Mouse (Mus musculus) stomach, embryonic 15.5 days (tissue): ENCODE data around the gene Rrp15. TPM values are rescaled to one million over a fixed set of nuclear protein-coding genes. Genes with fewer than 3 reads are reported as not detected.

ENCODE experiments used
- ATAC-seq: fragments of 200-750 bp; cut with Nextera tagmentation; 2 replicates; pipeline ENCODE4 v1.8.0; 2017; ENCODE audit warnings: low read depth, moderate number of reproducible peaks, moderate TSS enrichment; ENCODE audit not compliant: insufficient read depth, low FRiP score
- H3K27ac ChIP-seq: fragments of 300-500 bp; sonication (generic); 2 replicates; pipeline ENCODE4 v1.5.1; 2015; ENCODE audit warnings: mild to moderate bottlenecking, inconsistent platforms
- H3K27me3 ChIP-seq: fragments of 300-500 bp; sonication (generic); replicated peaks from 2 replicates; pipeline ENCODE4 v1.6.1; 2015; ENCODE audit warnings: inconsistent platforms
- H3K36me3 ChIP-seq: fragments of 300-500 bp; sonication (generic); 2 replicates; pipeline ENCODE4 v1.6.1; 2015; ENCODE audit warnings: inconsistent platforms
- H3K4me1 ChIP-seq: fragments of 300-500 bp; sonication (generic); 2 replicates; pipeline ENCODE4 v1.6.1; 2015; ENCODE audit warnings: inconsistent platforms
- H3K4me2 ChIP-seq: fragments of 300-500 bp; sonication (generic); 2 replicates; pipeline ENCODE4 v1.6.1; 2015; ENCODE audit warnings: mild to moderate bottlenecking, inconsistent platforms
- H3K4me3 ChIP-seq: fragments of 300-500 bp; sonication (generic); replicated peaks from 2 replicates; pipeline ENCODE4 v1.5.1; 2015; ENCODE audit warnings: inconsistent platforms
- H3K9ac ChIP-seq: fragments of 300-500 bp; sonication (generic); 2 replicates; pipeline ENCODE4 v1.6.1; 2015; ENCODE audit warnings: inconsistent platforms
- H3K9me3 ChIP-seq: fragments of 300-500 bp; sonication (generic); 2 replicates; pipeline ENCODE4 v1.6.1; 2016; ENCODE audit warnings: inconsistent platforms
- WGBS: fragments of 180-500 bp; shearing (Covaris S2); methylation state at CpG from one replicate; pipeline ENCODE4 v1.1.7; 2015; 5-methylcytosine and 5-hydroxymethylcytosine counted together
- polyA plus RNA-seq: library from polyadenylated mRNA; unstranded; fragments of >200 nt; fragmentation: Nextera tagmentation; extraction: Ambion mirVana; gene quantifications from 2 replicates; pipeline ENCODE4 v1.2.1, GENCODE M21; 2015

Gene Rrp15
- polyA plus RNA-seq, 1 experiment from 2014 or later: 61.9 TPM

GRCm38 (mm10) chr1:186692370-186692769, 56.8 kb downstream of the Rrp15 start:
- H3K27me3 ChIP-seq: no peaks in the 10 kb centered on the region
- peaks cover 11% of the 10 kb centered on the region; the same call in 1 of the 2 replicates for H3K4me1 ChIP-seq
- 66% methylated on average over 4 of the region's 4 CpGs for WGBS
- H3K4me2 ChIP-seq: no peak overlapping the region
- no peak for ATAC-seq
- H3K9ac ChIP-seq: no peak overlapping the region
- no peak overlapping the region for H3K4me3 ChIP-seq
- no peaks in the 10 kb centered on the region for H3K9me3 ChIP-seq
- no peaks in the 10 kb centered on the region for H3K36me3 ChIP-seq
- H3K27ac ChIP-seq: no peak overlapping the region

DNA sequence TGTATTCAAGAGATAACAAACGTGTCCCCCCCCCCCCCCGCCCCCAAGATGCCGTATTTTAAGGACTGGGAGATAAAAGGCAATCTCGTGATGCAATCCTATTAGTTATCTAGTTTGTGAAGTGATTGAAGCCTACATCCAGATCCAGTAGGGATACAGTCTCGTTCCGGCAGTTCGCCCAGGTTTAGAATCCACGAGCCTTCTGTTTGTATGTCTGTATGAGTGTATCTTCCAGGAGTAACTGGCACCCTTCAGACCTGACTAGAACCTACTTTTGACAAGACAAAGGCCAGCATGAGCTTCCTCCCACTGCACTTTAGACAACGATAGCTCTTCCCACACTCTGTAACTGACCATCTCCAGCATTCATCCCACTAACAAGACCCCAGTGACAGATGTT, 57.5 kb downstream of the Rrp15 start:
- H3K27ac ChIP-seq: no peak overlapping the region
- H3K4me2 ChIP-seq: no peak overlapping the region
- H3K36me3 ChIP-seq: no peaks in the 10 kb centered on the region
- H3K27me3 ChIP-seq: no peaks in the 10 kb centered on the region
- WGBS: 86% methylated on average over 9 of the region's 9 CpGs
- ATAC-seq: no peak
- H3K9ac ChIP-seq: no peak overlapping the region
- no peaks in the 10 kb centered on the region for H3K9me3 ChIP-seq
- H3K4me1 ChIP-seq: peaks cover 11% of the 10 kb centered on the region; the same call in 1 of the 2 replicates
- no peak overlapping the region for H3K4me3 ChIP-seq

GRCm38 (mm10) chr1:186684041-186684440, 65.1 kb downstream of the Rrp15 start:
- H3K36me3 ChIP-seq: no peaks in the 10 kb centered on the region
- no peaks in the 10 kb centered on the region for H3K27me3 ChIP-seq
- no peak overlapping the region for H3K9ac ChIP-seq
- H3K4me2 ChIP-seq: no peak overlapping the region
- H3K4me3 ChIP-seq: no peak overlapping the region
- no peaks in the 10 kb centered on the region for H3K4me1 ChIP-seq
- WGBS: 77% methylated on average over 3 of the region's 3 CpGs
- no peak for ATAC-seq
- H3K9me3 ChIP-seq: no peaks in the 10 kb centered on the region
- no peak overlapping the region for H3K27ac ChIP-seq

GRCm38 (mm10) chr1:186682606-186683005, 66.6 kb downstream of the Rrp15 start:
- ATAC-seq: no peak
- no peak overlapping the region for H3K27ac ChIP-seq
- 45% methylated on average over 7 of the region's 7 CpGs for WGBS

DNA sequence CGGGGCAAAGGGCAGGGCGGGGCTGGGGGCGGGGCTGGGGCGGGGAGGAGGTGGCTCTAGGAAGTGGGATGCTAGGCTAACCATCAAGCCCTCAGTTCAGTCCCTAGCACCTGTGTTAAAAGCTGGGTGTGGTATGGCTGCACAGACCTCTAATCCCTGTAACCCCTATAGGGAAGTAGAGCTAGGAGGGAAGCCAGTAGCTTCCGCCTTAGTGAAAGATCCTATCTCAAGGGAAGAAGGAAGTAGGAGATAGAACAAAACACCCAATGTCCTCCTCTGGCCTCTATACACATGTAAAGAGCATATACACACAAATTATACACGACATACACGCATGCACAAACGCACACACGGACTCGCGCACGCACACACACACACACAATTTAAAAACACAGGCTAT, 71.5 kb downstream of the Rrp15 start:
- no peaks in the 10 kb centered on the region for H3K9me3 ChIP-seq
- no peak overlapping the region for H3K9ac ChIP-seq
- H3K27me3 ChIP-seq: no peaks in the 10 kb centered on the region
- no peaks in the 10 kb centered on the region for H3K36me3 ChIP-seq
- H3K4me3 ChIP-seq: no peak overlapping the region
- ATAC-seq: no peak
- H3K27ac ChIP-seq: no peak overlapping the region
- no peak overlapping the region for H3K4me2 ChIP-seq
- H3K4me1 ChIP-seq: no peaks in the 10 kb centered on the region
- WGBS: 82% methylated on average over 12 of the region's 12 CpGs

More at GRCm38 (mm10) chr1:186682606-186683005, 66.6 kb downstream of the Rrp15 start:
- Histone ChIP-seq H3K4me3 (no peak overlapping the region), H3K4me1 (no peaks in the 10 kb centered on the region), H3K9me3 (no peaks in the 10 kb centered on the region), H3K36me3 (no peaks in the 10 kb centered on the region), H3K27me3 (no peaks in the 10 kb centered on the region), H3K9ac (no peak overlapping the region), H3K4me2 (no peak overlapping the region)

- Histone ChIP-seq H3K4me2 (no peak overlapping the region), H3K9ac (no peak overlapping the region), H3K4me3 (no peak overlapping the region), H3K36me3 (no peaks in the 10 kb centered on the region), H3K27me3 (no peaks in the 10 kb centered on the region), H3K9me3 (no peaks in the 10 kb centered on the region), H3K4me1 (no peaks in the 10 kb centered on the region), H3K27ac (no peak overlapping the region)
- ATAC-seq: no peak
- WGBS: 62% methylated on average over 5 of the region's 5 CpGs
Measured at GRCm38 (mm10) chr1:186676199-186676598, 73.0 kb downstream of the Rrp15 start.

GRCm38 (mm10) chr1:186675263-186675662, 73.9 kb downstream of the Rrp15 start:
- no peak overlapping the region for H3K9ac ChIP-seq
- H3K4me2 ChIP-seq: no peak overlapping the region
- no peak overlapping the region for H3K4me3 ChIP-seq
- no peaks in the 10 kb centered on the region for H3K4me1 ChIP-seq
- H3K27ac ChIP-seq: no peak overlapping the region
- H3K36me3 ChIP-seq: no peaks in the 10 kb centered on the region
- H3K9me3 ChIP-seq: no peaks in the 10 kb centered on the region
- no peak for ATAC-seq
- H3K27me3 ChIP-seq: no peaks in the 10 kb centered on the region
- 77% methylated on average over 6 of the region's 6 CpGs for WGBS

DNA sequence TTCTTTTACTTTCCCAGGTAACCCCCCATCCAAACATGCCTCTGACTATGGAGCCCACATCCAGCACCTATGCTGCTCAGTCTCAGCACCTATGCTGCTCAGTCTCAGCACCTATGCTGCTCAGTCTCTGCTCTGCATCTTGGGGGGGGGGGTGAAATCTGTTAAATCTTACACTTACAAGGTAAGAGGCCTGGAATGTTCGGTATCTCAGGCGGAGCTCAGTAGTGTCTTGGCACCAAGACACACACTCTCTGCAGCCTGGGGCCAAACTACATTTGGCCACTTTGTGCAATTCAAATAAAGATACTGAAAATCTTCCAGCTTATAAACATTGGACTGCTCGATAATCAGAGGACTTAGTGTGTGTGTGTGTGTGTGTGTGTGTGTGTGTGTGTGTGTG, 74.5 kb downstream of the Rrp15 start:
- no peaks in the 10 kb centered on the region for H3K27me3 ChIP-seq
- no peaks in the 10 kb centered on the region for H3K9me3 ChIP-seq
- no peak for ATAC-seq
- no peaks in the 10 kb centered on the region for H3K4me1 ChIP-seq
- 49% methylated on average over 3 of the region's 3 CpGs for WGBS
- no peak overlapping the region for H3K4me2 ChIP-seq
- H3K4me3 ChIP-seq: no peak overlapping the region
- no peak overlapping the region for H3K27ac ChIP-seq
- H3K9ac ChIP-seq: no peak overlapping the region
- no peaks in the 10 kb centered on the region for H3K36me3 ChIP-seq

DNA sequence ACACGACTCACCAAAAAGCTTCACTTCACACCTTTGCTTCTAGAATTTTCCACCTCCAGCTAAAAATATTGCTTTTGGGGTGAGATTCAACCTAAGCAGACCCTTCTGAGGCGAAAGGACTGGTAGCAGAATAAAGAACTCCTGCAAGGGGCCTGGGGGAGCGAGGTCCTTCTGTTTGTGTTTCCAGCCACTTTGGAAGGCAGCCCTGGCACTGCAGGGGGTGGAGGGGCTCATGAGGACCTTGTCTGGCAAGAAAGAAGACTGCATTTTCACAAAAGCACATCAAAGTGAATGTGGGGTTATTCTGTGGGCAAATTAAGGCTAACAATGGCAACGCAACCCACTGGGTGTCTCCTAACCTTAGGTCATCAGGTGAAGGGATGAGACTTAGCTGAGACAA, 76.0 kb downstream of the Rrp15 start:
- Histone ChIP-seq H3K4me2 (no peak overlapping the region), H3K9me3 (no peaks in the 10 kb centered on the region), H3K36me3 (no peaks in the 10 kb centered on the region), H3K9ac (no peak overlapping the region), H3K4me1 (no peaks in the 10 kb centered on the region), H3K4me3 (no peak overlapping the region), H3K27me3 (no peaks in the 10 kb centered on the region), H3K27ac (no peak overlapping the region)
- 84% methylated on average over 4 of the region's 4 CpGs for WGBS
- ATAC-seq: no peak

Other genes starting within 250 kb of the Rrp15 start
- gene Tgfb2, start 43.4 kb downstream of the Rrp15 start, polyA plus RNA-seq: 21.6 and 21.8 TPM in 2 replicates
- 0.05 and 0.06 TPM in 2 replicates for gene D1Pas1, start 218.1 kb upstream of the Rrp15 start, polyA plus RNA-seq